Mouse (Mus musculus) cortical plate, adult 2 months (tissue): Measurements from ENCODE around the gene Kcnk6.

Experiments used
- CTCF ChIP-seq: fragments of 200-500 bp; IDR thresholded peaks from 2 replicates; pipeline ENCODE4 v1.5.1; 2011; ENCODE audit warnings: mild to moderate bottlenecking, control low read depth, low read length; ENCODE audit not compliant: insufficient read depth; ENCODE audit errors: extremely low read depth
- POLR2A ChIP-seq: fragments of 200-500 bp; IDR thresholded peaks from 2 replicates; pipeline ENCODE4 v1.6.1; 2011; ENCODE audit warnings: mild to moderate bottlenecking, low read length, control low read depth; ENCODE audit not compliant: insufficient read depth; ENCODE audit errors: extremely low read depth

DNA sequence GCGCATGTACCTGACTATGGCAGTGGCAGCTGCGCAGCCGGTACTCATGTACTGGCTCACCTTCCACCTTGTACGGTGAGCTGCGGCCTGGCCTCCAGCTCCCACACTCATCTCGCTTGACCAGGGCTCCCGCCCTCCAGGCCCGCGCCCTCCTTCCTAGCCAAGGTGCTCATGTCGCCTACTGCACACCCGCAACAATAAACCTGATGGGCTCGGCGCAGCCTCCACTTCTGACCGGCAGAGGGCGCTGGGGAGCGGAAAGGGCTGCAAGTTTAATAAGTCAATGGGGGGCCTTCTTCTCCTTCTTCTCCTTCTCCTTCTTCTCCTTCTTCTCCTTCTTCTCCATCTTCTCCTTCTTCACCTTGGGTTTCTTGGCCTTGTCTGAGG, 15.0 kb upstream of the Kcnk6 start:
- peak; percentile 67 for TF ChIP-seq CTCF
- no peak for TF ChIP-seq POLR2A
